Mouse (Mus musculus) CD8-positive naive resting alpha-beta T cell, adult 2 months (primary cell): ENCODE results near the gene Olfr194.
"Not testable (repeated sequence)": the region's sequence is repeated elsewhere in the genome, so short reads cannot be mapped to it uniquely, and the experiment has no call there.

Experiments used
- DNase-seq, 2 experiments: peaks; one replicate each; pipeline ENCODE4 v3.0.0; 2022; ENCODE audit warnings: low read depth in 2 of 2, low spot score in 2 of 2

Olfr194 gene

GRCm38 (mm10) chr16:59120969-59121368 is at the start of gene Olfr194:
Olfr194 (minus strand) TSS chr16:59121069.
- no peak for DNase-seq

GRCm38 (mm10) chr16:59170354-59170753 is 49.5 kb upstream of the Olfr194 start, which contains the start of gene Olfr196:
Olfr196 (minus strand) TSS chr16:59170454.
- DNase-seq = no peak

- no peak for DNase-seq
These were observed 31.1 kb upstream of the Olfr194 start for GRCm38 (mm10) chr16:59151996-59152395.

GRCm38 (mm10) chr16:59146746-59147145 is 25.9 kb upstream of the Olfr194 start, which contains the start of gene Olfr195:
Olfr195 (plus strand) TSS chr16:59147046.
- DNase-seq = no peak

GRCm38 (mm10) chr16:59141105-59141504 is 20.2 kb upstream of the Olfr194 start:
- no peak for DNase-seq

- DNase-seq = no peak
These were observed 9.9 kb upstream of the Olfr194 start for GRCm38 (mm10) chr16:59130740-59131139.

- DNase-seq = no peak
These were observed 9.1 kb downstream of the Olfr194 start, which contains the start of gene Olfr193 for GRCm38 (mm10) chr16:59111781-59112180. Olfr193 (minus strand) TSS chr16:59111881.

- not testable (repeated sequence) for DNase-seq
These were observed 12.3 kb downstream of the Olfr194 start for GRCm38 (mm10) chr16:59108522-59108921.

GRCm38 (mm10) chr16:59105312-59105711 is 15.6 kb downstream of the Olfr194 start:
- DNase-seq = no peak

GRCm38 (mm10) chr16:59089722-59090121 is 31.1 kb downstream of the Olfr194 start, which contains the start of gene Olfr191:
Olfr191 (minus strand) TSS chr16:59089822.
- not testable (repeated sequence) for DNase-seq

GRCm38 (mm10) chr16:59081113-59081512 is 39.8 kb downstream of the Olfr194 start:
- DNase-seq = not testable (repeated sequence)

- no peak for DNase-seq
These were observed 43.0 kb downstream of the Olfr194 start, which contains the start of gene Olfr190 for GRCm38 (mm10) chr16:59077905-59078304. Olfr190 (minus strand) TSS chr16:59078005.

- DNase-seq = no peak
These were observed 47.3 kb downstream of the Olfr194 start for GRCm38 (mm10) chr16:59073520-59073919.

GRCm38 (mm10) chr16:59071755-59072154 is 49.1 kb downstream of the Olfr194 start:
- DNase-seq = no peak
